Mouse (Mus musculus) right cerebral cortex, postnatal 14 days (tissue): ENCODE measurements around the gene Dnm3.

Experiments
- DNase-seq: peaks from one replicate; pipeline ENCODE4 v3.0.0; 2022

Dnm3 gene

GRCm38 (mm10) chr1:162202465-162203348, 275.1 kb downstream of the Dnm3 start:
- no peak for DNase-seq

DNA sequence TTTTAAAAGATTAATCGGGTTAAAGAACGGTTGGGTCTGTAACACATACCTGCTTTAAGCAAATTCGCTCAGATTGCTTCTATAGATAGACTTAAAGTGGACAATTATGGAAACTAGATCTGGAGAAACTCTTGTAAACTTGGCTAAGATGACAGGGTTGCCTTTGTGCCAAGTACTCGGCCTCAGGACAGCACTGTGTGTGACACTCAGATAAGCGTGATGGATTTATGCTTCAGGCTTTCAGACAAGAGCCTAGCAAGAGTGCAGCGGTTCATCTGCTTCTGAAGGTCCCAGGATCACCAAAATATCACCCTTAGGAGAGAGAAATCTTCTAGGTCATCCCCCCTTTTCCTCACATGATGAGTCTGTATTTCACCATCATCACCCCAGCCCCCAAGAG, 277.4 kb downstream of the Dnm3 start:
- no peak for DNase-seq

DNA sequence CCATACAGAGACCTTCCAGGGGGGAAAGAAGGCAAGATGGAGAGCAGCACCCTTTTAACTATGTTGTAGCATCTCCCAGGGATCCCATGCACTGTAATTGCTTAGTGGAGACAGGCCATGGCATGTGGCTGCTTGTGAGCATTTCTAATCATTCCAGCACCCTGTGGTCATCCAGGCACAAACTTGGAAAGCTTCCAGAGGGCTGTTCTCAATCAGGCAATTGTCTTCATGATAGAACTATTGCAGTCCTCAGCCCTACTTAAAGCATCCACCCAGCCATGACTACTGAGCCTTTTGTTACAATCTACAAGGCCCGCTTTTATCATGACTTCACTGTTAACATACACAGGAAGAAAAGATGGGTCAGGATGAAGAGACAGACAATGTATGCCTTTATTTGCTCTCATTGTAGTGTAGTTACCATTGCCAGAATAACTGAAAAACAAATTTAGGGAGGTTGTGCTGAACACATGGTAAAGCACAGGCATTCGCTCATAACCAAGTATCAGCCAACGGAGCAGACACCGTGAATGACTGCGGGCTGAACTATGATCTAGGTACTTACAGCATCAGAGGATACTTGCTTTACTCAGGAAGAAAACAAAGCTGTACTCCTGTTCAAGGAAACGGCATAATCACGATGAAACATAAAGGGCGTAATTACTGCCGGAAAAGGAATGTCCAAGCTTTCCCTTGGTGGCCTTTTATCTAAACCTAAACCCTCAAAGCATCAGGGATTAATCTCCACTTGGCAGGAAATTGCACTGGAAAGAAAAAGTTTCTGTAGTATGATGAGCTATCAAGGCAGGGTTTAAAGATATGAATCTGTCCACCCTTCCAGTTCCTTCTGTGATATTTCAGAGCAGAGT, 280.8 kb downstream of the Dnm3 start:
- DNase-seq = no peak

- no peak for DNase-seq
Measured at GRCm38 (mm10) chr1:162188744-162189143, 289.1 kb downstream of the Dnm3 start.

GRCm38 (mm10) chr1:162187352-162188120, 290.3 kb downstream of the Dnm3 start:
- DNase-seq = no peak

DNA sequence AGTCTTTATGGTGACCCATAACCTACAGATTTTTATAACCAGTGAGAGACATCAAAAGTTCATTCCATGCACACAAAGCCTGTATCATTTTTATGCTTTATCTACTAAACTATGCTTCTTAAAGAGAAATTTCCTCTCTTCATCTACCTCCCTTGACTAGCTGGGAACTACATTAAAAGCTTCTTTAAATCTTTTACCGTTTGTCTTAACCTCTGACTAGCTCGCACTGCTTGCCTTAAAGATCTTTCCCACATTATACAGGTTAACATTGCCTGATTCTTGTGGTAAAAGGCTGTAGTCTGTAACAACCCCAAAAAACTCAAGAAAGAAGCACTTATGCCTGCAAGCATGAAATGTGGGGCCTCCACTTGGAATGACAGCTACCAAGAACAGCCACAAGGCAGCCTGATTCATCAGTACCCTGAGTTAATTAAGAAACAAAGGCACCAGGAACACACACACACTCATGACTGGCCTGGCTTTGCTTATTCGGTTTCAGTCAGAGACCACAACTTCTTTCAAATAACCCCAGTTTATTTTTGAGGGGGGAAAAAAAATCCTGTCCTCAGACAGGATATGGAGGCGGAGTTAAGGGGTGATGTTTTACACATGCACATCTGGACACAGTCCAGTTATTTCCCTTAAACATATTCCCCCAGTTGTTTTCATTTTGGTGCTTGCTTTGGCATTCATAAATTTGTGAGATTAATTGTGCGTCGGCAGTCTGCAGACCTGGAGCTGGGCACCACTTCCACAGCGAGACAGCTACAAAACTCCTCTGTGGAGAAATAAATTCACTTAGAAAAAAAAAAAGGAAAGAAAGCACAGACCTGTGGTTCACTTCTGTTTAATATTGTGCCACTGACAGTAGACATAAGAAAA, 291.1 kb downstream of the Dnm3 start:
- DNase-seq = no peak

- DNase-seq = peak; percentile 28
Measured at GRCm38 (mm10) chr1:162184003-162184748, 293.7 kb downstream of the Dnm3 start.

- DNase-seq = no peak
Measured at GRCm38 (mm10) chr1:162183438-162183837, 294.4 kb downstream of the Dnm3 start.

GRCm38 (mm10) chr1:162181187-162181975, 296.5 kb downstream of the Dnm3 start:
- DNase-seq = no peak

DNA sequence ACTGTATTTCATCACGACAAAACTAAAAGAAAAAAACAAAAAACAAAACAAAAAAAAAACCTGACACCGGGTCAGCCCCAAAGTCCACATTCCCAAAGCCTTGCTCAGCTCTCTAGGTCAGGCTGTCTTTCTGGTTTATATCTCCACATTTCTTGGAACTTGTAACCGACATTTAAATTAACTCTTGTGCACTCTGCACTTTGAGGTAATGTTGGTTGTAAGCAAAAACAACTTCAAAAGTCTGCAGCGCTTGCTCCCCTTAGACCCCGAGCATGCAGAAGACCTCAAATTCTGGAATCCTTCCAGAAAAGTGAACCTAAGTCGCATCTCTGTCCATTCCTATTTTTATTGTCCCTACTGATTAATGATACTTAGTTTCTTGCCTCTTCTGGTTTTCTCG, 297.4 kb downstream of the Dnm3 start:
- no peak for DNase-seq

DNA sequence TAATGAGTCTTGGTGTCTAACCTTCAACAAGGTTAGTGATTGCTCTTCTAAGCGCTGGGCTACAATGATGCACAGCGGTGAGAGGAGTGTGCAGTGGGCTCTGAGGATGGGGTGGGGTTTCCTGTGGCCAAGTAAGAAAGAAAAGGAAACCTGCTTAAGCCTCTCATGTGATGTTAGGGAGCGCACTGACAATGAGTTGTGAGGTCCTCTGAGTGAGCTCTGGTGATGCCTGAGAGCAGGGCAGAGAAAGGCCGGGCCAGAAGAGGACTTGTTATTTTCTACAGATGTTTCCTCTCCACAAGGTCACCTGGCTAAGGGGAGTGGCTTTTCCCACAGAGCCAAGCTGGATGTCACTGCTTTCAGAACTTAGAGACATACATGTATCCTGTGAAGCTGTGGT, 298.4 kb downstream of the Dnm3 start:
- DNase-seq = no peak

DNA sequence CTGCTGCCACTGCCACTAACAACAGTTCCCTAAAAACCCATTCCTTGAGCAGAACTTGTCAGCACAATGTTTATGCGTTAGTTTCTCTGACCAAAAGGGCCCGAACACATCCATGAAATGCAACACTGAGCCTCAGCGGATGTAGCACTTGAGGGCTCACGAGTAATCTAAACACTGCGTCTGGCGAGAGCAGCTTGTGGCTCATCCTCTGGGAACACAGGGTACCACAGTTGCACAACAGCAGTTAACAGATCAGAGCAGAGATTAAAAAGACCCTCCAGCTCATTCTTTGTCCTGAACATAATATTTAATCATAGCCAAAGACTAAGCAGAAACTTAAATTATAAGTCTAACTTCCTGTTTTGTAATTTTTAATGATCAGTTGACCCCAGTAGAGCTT, 305.0 kb downstream of the Dnm3 start:
- DNase-seq = no peak

DNA sequence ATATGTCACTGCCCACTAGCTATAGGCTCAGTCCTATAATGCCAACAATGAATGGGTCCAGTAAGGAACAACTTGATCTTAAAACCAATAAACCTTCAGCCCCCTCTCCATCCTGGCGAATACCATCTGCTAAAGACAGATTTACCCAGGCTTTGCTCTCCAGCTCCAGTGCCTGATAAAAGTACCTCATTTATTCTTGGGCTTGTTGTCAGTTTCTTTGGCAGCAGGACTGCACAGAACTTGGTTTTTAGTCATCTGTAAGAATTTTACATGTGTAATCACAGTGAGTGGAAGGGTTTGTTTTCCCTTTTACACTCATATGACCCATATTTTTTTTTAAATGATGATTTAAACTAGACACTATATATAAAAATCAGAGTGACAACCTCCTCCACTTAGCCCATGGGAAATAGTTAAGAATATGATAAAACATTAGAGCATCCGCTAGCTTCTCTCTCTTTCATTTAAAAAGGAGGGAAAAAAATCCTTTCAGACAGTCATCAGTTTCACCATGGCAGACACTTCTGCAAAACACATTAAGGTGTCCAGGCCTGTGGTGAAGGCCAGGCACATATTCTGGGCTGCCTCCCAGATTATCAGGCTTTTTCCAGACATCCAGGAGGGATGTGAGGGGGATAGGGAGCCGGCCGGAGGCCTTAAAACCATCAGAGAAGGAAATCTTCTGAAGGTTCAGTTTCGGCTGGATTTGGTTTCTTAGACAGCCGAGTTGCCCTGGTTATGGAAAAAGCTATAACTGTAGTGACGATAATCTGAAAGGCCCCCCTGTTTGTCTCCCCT, 313.9 kb downstream of the Dnm3 start:
- no peak for DNase-seq

GRCm38 (mm10) chr1:162162677-162163076, 315.2 kb downstream of the Dnm3 start:
- no peak for DNase-seq

GRCm38 (mm10) chr1:162162249-162162648, 315.6 kb downstream of the Dnm3 start:
- DNase-seq = no peak

DNA sequence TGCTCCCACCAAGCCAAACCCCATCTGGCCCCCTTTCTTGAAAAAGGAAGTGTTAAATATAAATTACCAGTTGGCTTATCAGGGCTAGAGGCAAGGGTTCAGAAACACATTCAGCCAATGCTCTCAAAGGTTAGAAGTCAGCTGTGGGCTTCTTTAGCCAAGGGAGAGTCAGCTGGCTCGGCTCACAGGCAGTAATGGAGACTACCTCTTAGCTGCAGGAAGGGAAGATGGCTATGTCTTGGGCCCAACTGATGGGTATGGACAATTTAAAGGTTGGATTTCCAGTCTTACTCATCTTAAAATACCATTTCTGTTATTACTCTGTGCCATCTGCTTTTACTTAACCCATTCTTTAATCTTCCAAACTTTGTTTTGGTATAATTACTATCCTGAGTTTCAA, 317.1 kb downstream of the Dnm3 start:
- no peak for DNase-seq

DNA sequence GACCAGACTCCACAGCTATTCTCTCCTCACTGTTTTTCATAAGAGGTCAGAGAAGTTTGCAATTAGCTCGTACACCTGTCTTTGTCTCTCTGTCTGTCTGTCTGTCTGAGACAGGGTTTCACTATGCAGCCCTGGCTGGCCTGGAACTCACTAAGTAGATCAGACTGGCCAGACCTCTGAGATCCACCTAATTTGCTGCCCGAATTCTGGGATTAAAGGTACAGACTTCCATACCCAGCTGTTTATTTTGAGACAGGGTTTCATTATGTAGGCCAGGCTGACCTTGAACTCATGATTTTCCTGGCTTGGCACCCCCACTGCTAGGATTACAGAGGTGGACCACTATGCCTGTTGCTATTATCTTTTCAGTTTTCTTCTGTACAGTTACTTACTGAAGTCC, 319.3 kb downstream of the Dnm3 start:
- no peak for DNase-seq

GRCm38 (mm10) chr1:162157659-162158058, 320.2 kb downstream of the Dnm3 start:
- DNase-seq = no peak

DNA sequence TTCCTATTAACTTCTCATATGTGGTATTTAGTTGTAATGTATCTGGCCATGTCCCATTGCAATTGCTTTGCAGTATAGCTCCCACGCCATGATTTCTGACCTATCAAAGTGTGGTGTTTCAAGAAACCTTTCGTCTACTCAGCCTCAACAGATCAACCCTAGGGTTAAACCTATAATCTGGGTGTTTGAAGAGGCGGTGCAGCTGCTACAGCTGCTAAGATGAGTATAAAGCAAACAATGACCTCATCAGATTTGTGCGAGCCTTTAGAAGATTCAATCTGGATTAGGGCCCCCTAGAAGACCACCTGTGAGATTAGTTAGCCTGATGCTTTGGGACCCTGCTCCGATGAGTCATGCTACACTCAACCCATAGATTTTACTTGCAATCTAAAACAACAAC, 321.0 kb downstream of the Dnm3 start:
- DNase-seq = no peak

- no peak for DNase-seq
Measured at GRCm38 (mm10) chr1:162155546-162155945, 322.3 kb downstream of the Dnm3 start.
